Mouse (Mus musculus) erythroblast, embryonic 14.5 days (primary cell): ENCODE data around the gene Prrt1. TPM values are rescaled to one million over a fixed set of nuclear protein-coding genes. Genes with fewer than 3 reads are reported as not detected.

ENCODE experiments used
- H3K27me3 ChIP-seq: 2 replicates; pipeline ENCODE4 v1.6.1; 2012; ENCODE audit warnings: inconsistent platforms; ENCODE audit not compliant: control insufficient read depth
- H3K36me3 ChIP-seq: 2 replicates; pipeline ENCODE4 v1.6.1; 2012; ENCODE audit warnings: mild to moderate bottlenecking, inconsistent platforms; ENCODE audit not compliant: control insufficient read depth
- H3K4me1 ChIP-seq: 2 replicates; pipeline ENCODE4 v1.6.1; 2012; ENCODE audit warnings: inconsistent platforms; ENCODE audit not compliant: control insufficient read depth
- H3K4me3 ChIP-seq: replicated peaks from 2 replicates; pipeline ENCODE3; 2012; ENCODE audit warnings: moderate library complexity, mild to moderate bottlenecking, inconsistent platforms
- H3K9me3 ChIP-seq: 2 replicates; pipeline ENCODE4 v1.6.1; 2012; ENCODE audit warnings: low read length, inconsistent platforms, mixed read lengths; ENCODE audit not compliant: control insufficient read depth
- GATA1 ChIP-seq: IDR thresholded peaks from 2 replicates; pipeline ENCODE4 v1.6.1; 2012; ENCODE audit warnings: low read length, inconsistent platforms, mixed read lengths
- TAL1 ChIP-seq: IDR thresholded peaks from 3 replicates; pipeline ENCODE4 v1.6.1; 2012; ENCODE audit warnings: low read length, inconsistent platforms, mixed read lengths
- polyA plus RNA-seq: library from polyadenylated mRNA; stranded (reverse); fragments of >175 nt; gene quantifications from 2 replicates; pipeline ENCODE4 v1.2.3, GENCODE M21; 2012

The Prrt1 gene
- polyA plus RNA-seq, 1 experiment, result not detected

DNA sequence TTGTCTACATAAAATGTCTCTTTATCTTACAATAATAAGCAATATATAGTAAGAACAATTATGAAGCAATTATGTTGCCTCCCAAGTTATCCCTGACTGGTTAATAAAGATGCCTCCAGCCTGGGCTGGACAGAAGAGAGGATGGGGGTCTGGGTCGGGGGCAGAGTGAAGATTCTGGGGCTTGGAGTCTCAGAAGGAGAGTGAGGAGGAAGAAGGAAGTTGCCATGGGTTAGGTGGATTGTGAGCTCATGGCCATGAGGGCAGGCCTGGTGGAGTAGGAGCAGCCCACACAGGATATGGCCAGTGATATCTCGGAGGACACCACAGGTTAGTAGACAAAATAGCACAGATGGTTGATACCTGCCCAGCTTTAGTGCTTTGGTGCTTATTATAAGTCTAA is 28.8 kb downstream of the Prrt1 start:
- Histone ChIP-seq H3K9me3 (no peaks in the 10 kb centered on the region), H3K4me3 (no peak overlapping the region), H3K4me1 (peaks cover 10% of the 10 kb centered on the region), H3K27me3 (peaks cover 54% of the 10 kb centered on the region), H3K36me3 (peaks cover 16% of the 10 kb centered on the region)
- TF ChIP-seq GATA1 (no peak), TAL1 (no peak)

GRCm38 (mm10) chr17:34658591-34658990 is 29.3 kb downstream of the Prrt1 start:
- peaks cover 58% of the 10 kb centered on the region for H3K27me3 ChIP-seq

GRCm38 (mm10) chr17:34659181-34659896 is 30.0 kb downstream of the Prrt1 start:
- peaks cover 6% of the 10 kb centered on the region for H3K36me3 ChIP-seq
- no peaks in the 10 kb centered on the region for H3K9me3 ChIP-seq
- TF ChIP-seq GATA1 (no peak), TAL1 (0 out of 3 replicates have a peak, but pooled peaks have one; percentile 18)
- peaks cover 10% of the 10 kb centered on the region for H3K4me1 ChIP-seq
- H3K27me3 ChIP-seq, result peaks cover 58% of the 10 kb centered on the region
- no peak overlapping the region for H3K4me3 ChIP-seq

More at GRCm38 (mm10) chr17:34658591-34658990, 29.3 kb downstream of the Prrt1 start:
- Histone ChIP-seq H3K4me3 (no peak overlapping the region), H3K36me3 (peaks cover 11% of the 10 kb centered on the region), H3K9me3 (no peaks in the 10 kb centered on the region), H3K4me1 (peaks cover 10% of the 10 kb centered on the region)
- TF ChIP-seq GATA1, result no peak
- TF ChIP-seq TAL1, result no peak

DNA sequence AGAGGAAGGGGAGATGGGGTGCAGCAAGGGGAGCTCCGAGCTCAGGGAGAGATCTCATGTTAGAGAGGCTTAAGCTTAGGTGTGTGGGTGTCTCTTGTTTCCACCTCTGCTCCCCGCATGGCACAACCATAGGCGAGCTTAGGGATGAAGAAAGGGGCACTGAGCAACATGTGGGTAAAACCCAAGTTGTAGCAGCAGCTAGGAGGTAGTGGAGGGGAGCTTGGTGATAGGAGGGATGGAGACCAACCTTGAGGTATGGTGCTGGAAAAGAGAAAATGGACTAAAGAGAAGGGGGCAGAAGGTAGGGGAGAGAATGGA is 30.5 kb downstream of the Prrt1 start:
- Histone ChIP-seq H3K36me3 (peaks cover 2% of the 10 kb centered on the region; the same call in 1 of the 2 replicates), H3K4me3 (no peak overlapping the region), H3K27me3 (peaks cover 58% of the 10 kb centered on the region), H3K4me1 (peaks cover 10% of the 10 kb centered on the region), H3K9me3 (no peaks in the 10 kb centered on the region)
- no peak for TF ChIP-seq GATA1
- no peak for TF ChIP-seq TAL1

- peaks cover 58% of the 10 kb centered on the region for H3K27me3 ChIP-seq
- H3K36me3 ChIP-seq, result no peaks in the 10 kb centered on the region
- H3K4me1 ChIP-seq, result peaks cover 10% of the 10 kb centered on the region
- no peak for TF ChIP-seq GATA1
- no peak for TF ChIP-seq TAL1
- no peaks in the 10 kb centered on the region for H3K9me3 ChIP-seq
- H3K4me3 ChIP-seq, result no peak overlapping the region
These were observed 31.0 kb downstream of the Prrt1 start for GRCm38 (mm10) chr17:34660259-34660820.

- Histone ChIP-seq H3K27me3 (peaks cover 58% of the 10 kb centered on the region), H3K9me3 (no peaks in the 10 kb centered on the region), H3K36me3 (no peaks in the 10 kb centered on the region), H3K4me3 (no peak overlapping the region), H3K4me1 (peaks cover 10% of the 10 kb centered on the region)
- TF ChIP-seq TAL1 (no peak), GATA1 (no peak)
These were observed 31.8 kb downstream of the Prrt1 start for GRCm38 (mm10) chr17:34661121-34661591.

DNA sequence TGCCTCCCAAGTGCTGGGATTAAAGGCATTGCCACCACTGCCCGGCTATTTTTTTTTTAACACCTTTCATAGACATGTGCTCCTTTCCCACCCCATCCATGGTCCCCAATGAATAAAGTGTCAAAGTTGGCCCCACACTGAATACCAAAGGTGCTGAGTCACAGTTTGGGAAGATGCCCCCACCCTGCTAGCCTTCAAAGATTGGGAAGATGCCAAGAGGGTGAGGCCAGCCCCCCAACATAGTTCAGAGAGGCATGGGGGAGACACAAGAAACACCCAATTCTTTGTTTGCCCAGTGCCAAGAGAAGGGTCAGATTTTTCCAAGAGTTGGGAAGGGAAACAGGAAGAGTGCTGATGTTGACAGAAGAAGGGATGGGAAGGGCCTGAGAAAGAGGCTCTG is 33.1 kb downstream of the Prrt1 start:
- Histone ChIP-seq H3K36me3 (no peaks in the 10 kb centered on the region), H3K4me1 (peaks cover 10% of the 10 kb centered on the region), H3K27me3 (peaks cover 47% of the 10 kb centered on the region), H3K9me3 (no peaks in the 10 kb centered on the region), H3K4me3 (no peak overlapping the region)
- no peak for TF ChIP-seq GATA1
- TF ChIP-seq TAL1, result no peak

DNA sequence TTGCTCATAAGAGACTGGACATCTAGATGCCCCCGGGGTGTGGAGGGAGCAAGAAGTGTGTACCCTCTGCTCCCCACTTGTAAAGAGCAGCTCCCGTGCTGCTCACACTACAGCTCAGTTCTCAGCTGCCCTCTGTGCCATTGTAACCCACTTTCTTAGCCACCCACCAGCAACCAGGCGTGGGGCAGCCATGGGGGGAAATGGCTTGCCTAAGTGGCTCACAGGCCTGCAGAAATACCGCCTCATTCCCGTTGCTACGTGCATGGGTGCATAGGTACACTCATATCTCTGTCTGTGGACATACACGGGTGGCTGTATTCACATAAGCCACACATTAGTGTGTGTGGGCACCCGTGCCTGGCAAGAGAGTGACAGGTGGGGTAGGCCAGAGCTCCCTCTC is 33.6 kb downstream of the Prrt1 start:
- no peak for TF ChIP-seq TAL1
- TF ChIP-seq GATA1, result no peak
- Histone ChIP-seq H3K27me3 (peaks cover 45% of the 10 kb centered on the region), H3K4me3 (no peak overlapping the region), H3K4me1 (peaks cover 10% of the 10 kb centered on the region), H3K9me3 (no peaks in the 10 kb centered on the region), H3K36me3 (no peaks in the 10 kb centered on the region)

DNA sequence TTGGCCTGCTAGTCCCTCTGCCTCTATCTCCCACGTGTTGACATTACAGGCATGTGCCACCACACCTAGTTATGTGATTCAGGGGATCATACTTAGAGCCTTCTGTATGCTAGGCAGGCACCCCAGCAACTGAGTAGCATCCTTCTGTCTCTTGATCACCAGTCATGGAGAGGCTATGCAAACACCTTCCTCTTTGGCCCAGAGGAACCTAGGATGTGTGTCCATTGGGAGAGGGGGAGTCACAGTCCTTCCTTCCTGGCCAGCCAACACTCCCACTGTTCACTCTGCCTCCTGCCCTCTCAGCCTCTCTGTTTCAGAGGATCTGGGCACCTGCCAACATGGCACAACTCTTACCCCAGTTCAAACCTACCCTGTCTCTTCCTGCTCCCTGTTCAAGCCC is 34.2 kb downstream of the Prrt1 start:
- no peak for TF ChIP-seq TAL1
- no peak for TF ChIP-seq GATA1
- H3K27me3 ChIP-seq, result peaks cover 45% of the 10 kb centered on the region
- no peaks in the 10 kb centered on the region for H3K9me3 ChIP-seq
- no peaks in the 10 kb centered on the region for H3K36me3 ChIP-seq
- peaks cover 10% of the 10 kb centered on the region for H3K4me1 ChIP-seq
- H3K4me3 ChIP-seq, result no peak overlapping the region
